ENCODE assay signal across 25 mouse cellular contexts in genomic region chr9:46142492-46142891, GRCm38 (mm10).
"Had no signal": no experiment of that assay in that cellular context is flagged by ENCODE, and none has a peak within 500 bp of the region (broad histone marks: within the 10 kb centered on the region; RNA-seq: fewer than 3 reads in every experiment).

No protein-coding gene starts in this region.

- H3K36me3 ChIP-seq: heart, embryonic 12.5 days; hindbrain, embryonic 10.5 days; hindbrain, embryonic 12.5 days; kidney, embryonic 15.5 days; limb, embryonic 15.5 days had no signal

- H3K9me3 ChIP-seq: heart, embryonic 10.5 days; heart, embryonic 12.5 days; hindbrain, embryonic 10.5 days; hindbrain, embryonic 12.5 days; kidney, embryonic 15.5 days; limb, embryonic 13.5 days; limb, embryonic 15.5 days; liver, embryonic 12.5 days had no signal

- H3K27me3 ChIP-seq: hindbrain, embryonic 12.5 days; kidney, embryonic 15.5 days; limb, embryonic 13.5 days; limb, embryonic 15.5 days; liver, embryonic 12.5 days had no signal

- DNase-seq: gastrocnemius, adult 2 months; gastrocnemius, postnatal 10 days; gastrocnemius, postnatal 25 days; heart, adult 18-20 months; heart, postnatal 10 days; heart, postnatal 4 days; kidney, adult 11 months; kidney, adult 2 months; kidney, adult 9 months; kidney, postnatal 14 days; layer of hippocampus, adult 9-11 months; layer of hippocampus, postnatal 36 days; left cerebral cortex, postnatal 4 days had no signal

- H3K27ac ChIP-seq: gastrocnemius, adult 2 months; heart, embryonic 10.5 days; hindbrain, embryonic 10.5 days; hindbrain, embryonic 12.5 days; hindbrain, embryonic 14.5 days; kidney, embryonic 15.5 days; kidney, postnatal 0 days; limb, embryonic 13.5 days; limb, embryonic 15.5 days; liver, embryonic 12.5 days had no signal

- H3K9ac ChIP-seq: heart, embryonic 12.5 days; hindbrain, embryonic 12.5 days; hindbrain, embryonic 14.5 days; kidney, embryonic 15.5 days; limb, embryonic 13.5 days; limb, embryonic 15.5 days; liver, embryonic 12.5 days had no signal

- H3K4me3 ChIP-seq: gastrocnemius, adult 2 months; heart, embryonic 10.5 days; heart, embryonic 12.5 days; hindbrain, embryonic 10.5 days; hindbrain, embryonic 12.5 days; kidney, embryonic 15.5 days; limb, embryonic 13.5 days; limb, embryonic 15.5 days; liver, embryonic 12.5 days had no signal

- H3K4me1 ChIP-seq: heart, embryonic 10.5 days; limb, embryonic 13.5 days; limb, embryonic 15.5 days had no signal

- ATAC-seq: hindbrain, embryonic 16.5 days; intestine, embryonic 16.5 days; liver, embryonic 12.5 days had no signal
